Mouse (Mus musculus): ENCODE data around the gene Nell2. TPM values are rescaled to one million over a fixed set of nuclear protein-coding genes. Genes with fewer than 3 reads are reported as not detected.

The Nell2 gene
- polyA plus RNA-seq, 2 experiments = 16.2 to 17.5 TPM

- Histone ChIP-seq H3K9me3 (ENCODE audit: control insufficient read depth, low read length) (no peaks in the 10 kb centered on the region), H3K36me3 (ENCODE audit: control insufficient read depth, insufficient read depth, low read length) (no peaks in the 10 kb centered on the region), H3K4me1 (ENCODE audit: control insufficient read depth, insufficient read depth, low read length) (no peaks in the 10 kb centered on the region), H3K4me2 (replicated peaks; ENCODE audit: low read depth, low read length, severe bottlenecking) (no peak overlapping the region), H3K4me3 (replicated peaks; ENCODE audit: low read length) (no peak overlapping the region), H3K27me3 (ENCODE audit: control insufficient read depth, insufficient read depth, low read length) (no peaks in the 10 kb centered on the region), H3K27ac (replicated peaks; ENCODE audit: low read depth, low read length) (no peak overlapping the region), H3K9ac (ENCODE audit: low read depth, low read length, severe bottlenecking) (no peak overlapping the region)
- no peak for TF ChIP-seq POLR2A (IDR thresholded peaks at IDR 0.05; ENCODE audit: borderline replicate concordance, extremely low read depth, insufficient read depth, insufficient read length)
- WGBS = 85% methylated on average over 1 of the region's 1 CpGs
- ATAC-seq (ENCODE audit: low FRiP score, low read depth) = no peak
- DNase-seq (ENCODE audit: low spot score) = no peak
Observed at GRCm38 (mm10) chr15:95436261-95436660, 92.1 kb downstream of the Nell2 start.

GRCm38 (mm10) chr15:95431156-95431799 lies 97.1 kb downstream of the Nell2 start:
- DNase-seq (ENCODE audit: low spot score) = no peak
- Histone ChIP-seq H3K4me3 (replicated peaks; ENCODE audit: low read length) (no peak overlapping the region), H3K4me1 (ENCODE audit: control insufficient read depth, insufficient read depth, low read length) (no peaks in the 10 kb centered on the region; the same call in 1 of the 2 replicates), H3K27ac (replicated peaks; ENCODE audit: low read depth, low read length) (no peak overlapping the region), H3K27me3 (ENCODE audit: control insufficient read depth, insufficient read depth, low read length) (no peaks in the 10 kb centered on the region), H3K9ac (ENCODE audit: low read depth, low read length, severe bottlenecking) (no peak overlapping the region), H3K4me2 (replicated peaks; ENCODE audit: low read depth, low read length, severe bottlenecking) (no peak overlapping the region), H3K9me3 (ENCODE audit: control insufficient read depth, low read length) (no peaks in the 10 kb centered on the region), H3K36me3 (ENCODE audit: control insufficient read depth, insufficient read depth, low read length) (no peaks in the 10 kb centered on the region)
- WGBS = 73% methylated on average over 13 of the region's 13 CpGs
- ATAC-seq (ENCODE audit: low FRiP score, low read depth) = no peak
- no peak for TF ChIP-seq POLR2A (IDR thresholded peaks at IDR 0.05; ENCODE audit: borderline replicate concordance, extremely low read depth, insufficient read depth, insufficient read length)

- no peak for TF ChIP-seq POLR2A (IDR thresholded peaks at IDR 0.05; ENCODE audit: borderline replicate concordance, extremely low read depth, insufficient read depth, insufficient read length)
- Histone ChIP-seq H3K9ac (ENCODE audit: low read depth, low read length, severe bottlenecking) (no peak overlapping the region), H3K4me3 (replicated peaks; ENCODE audit: low read length) (no peak overlapping the region), H3K36me3 (ENCODE audit: control insufficient read depth, insufficient read depth, low read length) (no peaks in the 10 kb centered on the region), H3K9me3 (ENCODE audit: control insufficient read depth, low read length) (no peaks in the 10 kb centered on the region), H3K27me3 (ENCODE audit: control insufficient read depth, insufficient read depth, low read length) (no peaks in the 10 kb centered on the region), H3K27ac (replicated peaks; ENCODE audit: low read depth, low read length) (no peak overlapping the region), H3K4me1 (ENCODE audit: control insufficient read depth, insufficient read depth, low read length) (no peaks in the 10 kb centered on the region; the same call in 1 of the 2 replicates), H3K4me2 (replicated peaks; ENCODE audit: low read depth, low read length, severe bottlenecking) (no peak overlapping the region)
- WGBS = 82% methylated on average over 8 of the region's 8 CpGs
- DNase-seq (ENCODE audit: low spot score) = no peak
- no peak for ATAC-seq (ENCODE audit: low FRiP score, low read depth)
Observed at GRCm38 (mm10) chr15:95430000-95430399, 98.4 kb downstream of the Nell2 start.

GRCm38 (mm10) chr15:95428003-95428663 lies 100.2 kb downstream of the Nell2 start:
- H3K27me3 ChIP-seq (ENCODE audit: control insufficient read depth, insufficient read depth, low read length) = no peaks in the 10 kb centered on the region
- no peak for ATAC-seq (ENCODE audit: low FRiP score, low read depth)
- no peaks in the 10 kb centered on the region; the same call in 1 of the 2 replicates for H3K4me1 ChIP-seq (ENCODE audit: control insufficient read depth, insufficient read depth, low read length)
- no peak overlapping the region for H3K4me2 ChIP-seq (replicated peaks; ENCODE audit: low read depth, low read length, severe bottlenecking)
- TF ChIP-seq POLR2A (IDR thresholded peaks at IDR 0.05; ENCODE audit: borderline replicate concordance, extremely low read depth, insufficient read depth, insufficient read length) = no peak
- no peak overlapping the region for H3K9ac ChIP-seq (ENCODE audit: low read depth, low read length, severe bottlenecking)
- no peaks in the 10 kb centered on the region for H3K9me3 ChIP-seq (ENCODE audit: control insufficient read depth, low read length)
- DNase-seq (ENCODE audit: low spot score) = peak; percentile 11
- 54% methylated on average over 7 of the region's 7 CpGs for WGBS
- H3K36me3 ChIP-seq (ENCODE audit: control insufficient read depth, insufficient read depth, low read length) = no peaks in the 10 kb centered on the region
- H3K4me3 ChIP-seq (replicated peaks; ENCODE audit: low read length) = no peak overlapping the region
- H3K27ac ChIP-seq (replicated peaks; ENCODE audit: low read depth, low read length) = no peak overlapping the region

- Histone ChIP-seq H3K9me3 (ENCODE audit: control insufficient read depth, low read length) (no peaks in the 10 kb centered on the region), H3K9ac (ENCODE audit: low read depth, low read length, severe bottlenecking) (no peak overlapping the region), H3K27ac (replicated peaks; ENCODE audit: low read depth, low read length) (no peak overlapping the region), H3K4me2 (replicated peaks; ENCODE audit: low read depth, low read length, severe bottlenecking) (no peak overlapping the region), H3K27me3 (ENCODE audit: control insufficient read depth, insufficient read depth, low read length) (no peaks in the 10 kb centered on the region), H3K4me1 (ENCODE audit: control insufficient read depth, insufficient read depth, low read length) (no peaks in the 10 kb centered on the region; the same call in 1 of the 2 replicates), H3K4me3 (replicated peaks; ENCODE audit: low read length) (no peak overlapping the region), H3K36me3 (ENCODE audit: control insufficient read depth, insufficient read depth, low read length) (no peaks in the 10 kb centered on the region)
- TF ChIP-seq POLR2A (IDR thresholded peaks at IDR 0.05; ENCODE audit: borderline replicate concordance, extremely low read depth, insufficient read depth, insufficient read length) = no peak
- ATAC-seq (ENCODE audit: low FRiP score, low read depth) (no peak), DNase-seq (ENCODE audit: low spot score) (no peak)
- WGBS = 87% methylated on average over 7 of the region's 7 CpGs
Observed at GRCm38 (mm10) chr15:95425085-95425484, 103.3 kb downstream of the Nell2 start.
